Mouse (Mus musculus) heart, postnatal 14 days (tissue): Measurements from ENCODE around the gene Plcl1. TPM values are rescaled to one million over a fixed set of nuclear protein-coding genes. Genes with fewer than 3 reads are reported as not detected.
"Not testable (repeated sequence)": the region's sequence is repeated elsewhere in the genome, so short reads cannot be mapped to it uniquely, and the experiment has no call there.

Experiments
- DNase-seq, 2 experiments: peaks; one replicate each; pipeline ENCODE4 v3.0.0; 2021 to 2022
- intact Hi-C: fragments of 180-260 bp; cut with DNase I; formaldehyde crosslinking; loops from one replicate; pipeline ENCODE4 v1.15.1; 2025
- total RNA-seq, 2 experiments: library from RNA; stranded (reverse); gene quantifications; 2 replicates each; pipeline ENCODE4 v1.2.3; 2021

Gene Plcl1
- total RNA-seq, 2 experiments from 2014 or later = 4.8 to 4.9 TPM

GRCm38 (mm10) chr1:55512165-55512564 is 106.4 kb downstream of the Plcl1 start:
- DNase-seq = no peak
- intact Hi-C loops = loop anchor here (5.0 kb wide), 1 partner anchor 105 kb away; the partner anchor contains the start of gene Plcl1

- intact Hi-C loops = loop anchor here (5.0 kb wide), 1 partner anchor 105 kb away; the partner anchor contains the start of gene Plcl1
- not testable (repeated sequence) for DNase-seq
These were observed 107.1 kb downstream of the Plcl1 start for GRCm38 (mm10) chr1:55512799-55513198.

DNA sequence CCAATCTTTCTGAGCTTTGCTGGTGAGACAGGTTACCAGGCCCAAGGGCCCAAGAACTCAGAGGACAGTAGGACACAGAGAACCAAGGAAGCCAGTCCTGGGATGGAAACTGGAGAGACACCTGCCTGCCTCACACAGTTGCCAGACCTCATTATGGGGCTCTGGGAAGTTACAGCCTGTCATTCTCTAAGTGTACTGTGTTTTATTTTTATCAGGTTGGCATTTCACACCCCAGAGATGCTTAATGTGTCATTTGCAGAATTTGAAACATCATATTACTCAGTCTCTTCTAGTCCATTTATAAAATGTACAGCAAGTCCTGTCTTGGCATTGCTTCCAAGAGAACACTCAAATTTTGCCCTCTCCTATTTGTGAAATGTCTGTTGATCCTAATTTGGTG is 111.5 kb downstream of the Plcl1 start:
- no peak for DNase-seq
- intact Hi-C loops = no loop called here

- no peak for DNase-seq
- intact Hi-C loops = loop anchor here (5.0 kb wide), 1 partner anchor 213 kb away; no protein-coding TSS in a partner anchor
These were observed 118.2 kb downstream of the Plcl1 start for GRCm38 (mm10) chr1:55523966-55524365.

DNA sequence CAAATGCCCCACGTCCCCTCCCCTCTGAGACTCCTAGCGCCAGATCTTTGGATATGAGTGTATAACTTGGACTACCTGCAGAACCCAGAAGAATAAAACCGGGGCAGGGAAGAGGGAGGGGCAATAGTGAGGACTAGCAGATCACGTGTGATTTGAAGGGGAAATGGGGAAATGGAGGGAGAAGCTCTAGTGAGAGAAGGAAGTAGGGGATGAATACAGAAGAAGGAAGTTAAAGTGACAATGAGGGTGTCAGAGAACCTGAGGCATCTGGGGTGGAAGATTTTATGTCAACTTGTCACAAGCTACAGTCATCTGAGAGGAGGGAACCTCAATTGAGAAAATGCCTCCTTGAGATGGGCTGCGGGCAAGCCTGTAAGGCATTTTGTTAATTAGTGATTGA is 119.4 kb downstream of the Plcl1 start:
- no peak for DNase-seq
- intact Hi-C loops = no loop called here

DNA sequence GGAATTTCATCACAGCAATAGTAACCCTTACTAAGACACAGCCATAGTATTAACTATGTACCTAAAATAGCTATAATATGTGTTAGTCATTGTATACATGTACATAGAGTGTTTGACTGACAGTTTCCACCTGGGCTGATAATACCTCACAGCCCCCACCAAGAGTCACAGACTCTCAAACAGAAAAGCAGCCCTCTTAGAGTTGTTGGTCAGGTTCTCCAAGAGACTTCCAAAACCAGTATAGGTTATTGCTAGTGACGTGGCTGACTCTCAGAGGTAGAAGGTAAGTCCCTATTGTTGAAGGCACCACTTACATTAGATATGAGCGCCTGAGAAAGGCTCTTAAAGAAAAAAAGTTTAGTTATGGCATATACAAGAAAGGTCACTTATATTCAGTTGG is 120.0 kb downstream of the Plcl1 start:
- DNase-seq = no peak
- intact Hi-C loops = no loop called here

DNA sequence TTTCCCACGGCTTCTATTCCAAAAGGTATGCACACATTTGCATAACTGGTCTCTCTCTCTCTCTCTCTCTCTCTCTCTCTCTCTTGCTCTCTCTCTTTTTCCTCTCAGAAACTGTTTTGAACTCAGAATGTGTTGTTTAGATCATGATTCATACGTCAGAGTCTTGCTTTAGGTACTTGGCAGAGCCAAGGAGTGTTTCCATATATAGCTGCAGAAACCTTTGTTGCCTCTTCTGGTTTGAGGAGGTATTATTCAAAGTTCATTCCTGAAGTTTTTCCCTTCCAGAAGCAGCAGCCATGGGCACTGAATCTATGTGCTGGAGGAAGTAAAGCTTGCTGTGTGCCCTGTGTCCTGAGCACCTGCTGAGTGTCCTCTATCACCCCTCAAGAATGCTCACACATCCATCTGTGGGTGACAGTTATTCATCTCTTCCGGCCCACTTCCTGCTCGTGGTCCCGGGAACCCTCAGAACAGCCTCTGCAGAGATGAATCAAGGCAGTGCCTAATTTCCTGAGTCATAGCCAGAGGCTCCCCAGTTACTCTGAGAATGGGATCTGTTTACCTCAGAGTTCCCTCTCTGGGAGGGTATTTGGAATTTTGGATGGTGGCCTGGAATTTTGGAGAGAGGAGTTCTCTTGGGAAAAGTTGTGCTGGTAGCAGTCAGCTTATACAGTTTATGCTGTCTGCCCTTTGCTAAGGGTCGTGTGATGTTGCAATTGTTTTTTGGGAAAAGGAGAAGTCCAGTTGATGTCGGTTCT is 123.0 kb downstream of the Plcl1 start:
- peak; percentile 12 to 26 for DNase-seq

GRCm38 (mm10) chr1:55533823-55534222 is 128.1 kb downstream of the Plcl1 start:
- intact Hi-C loops = no loop called here
- DNase-seq = peak in 1 of 2 experiments; percentile 9

More for the DNA sequence above, 123.0 kb downstream of the Plcl1 start:
- intact Hi-C loops = no loop called here

DNA sequence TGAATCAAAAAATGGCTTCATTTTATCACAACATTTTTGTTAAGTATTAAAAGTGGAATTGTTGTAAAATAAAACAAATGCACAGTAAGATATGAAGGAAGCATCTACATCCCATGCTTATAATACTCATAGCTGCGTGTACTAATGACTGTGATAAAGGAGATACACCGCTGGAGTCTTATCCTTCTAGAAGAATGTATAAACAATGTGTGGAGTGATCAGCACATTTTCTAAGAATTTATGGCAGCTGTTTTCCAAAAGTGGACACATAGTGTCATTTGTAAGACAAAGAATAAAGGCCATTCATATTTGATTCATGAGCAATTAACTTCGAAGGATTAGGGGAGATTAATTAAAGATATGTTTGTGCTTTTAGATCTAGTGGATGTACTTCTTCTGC is 148.7 kb downstream of the Plcl1 start:
- no peak for DNase-seq
- intact Hi-C loops = no loop called here

GRCm38 (mm10) chr1:55557960-55558359 is 152.2 kb downstream of the Plcl1 start:
- intact Hi-C loops = no loop called here
- DNase-seq = no peak

DNA sequence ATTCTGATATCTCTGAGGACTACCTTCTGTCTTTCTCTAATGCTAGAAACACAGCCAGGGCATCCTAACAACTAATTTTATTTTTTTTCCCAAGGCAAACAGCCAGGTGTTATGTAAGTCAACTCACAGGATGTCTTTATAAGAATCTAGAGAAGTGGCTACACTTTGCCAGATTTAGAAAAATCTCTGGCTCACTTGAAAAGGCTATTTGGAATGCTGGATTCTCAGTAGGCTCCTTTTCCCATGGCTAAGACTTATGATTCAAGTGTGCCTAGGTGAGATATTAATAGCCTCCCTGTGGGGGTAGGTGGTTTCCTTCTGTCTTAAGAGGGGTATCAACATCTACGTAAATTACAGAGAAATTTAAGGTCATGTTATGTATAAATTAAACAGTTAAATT is 152.7 kb downstream of the Plcl1 start:
- intact Hi-C loops = no loop called here
- no peak for DNase-seq

- DNase-seq = no peak
- intact Hi-C loops = no loop called here
These were observed 154.3 kb downstream of the Plcl1 start for GRCm38 (mm10) chr1:55559998-55560397.

- DNase-seq = no peak
- intact Hi-C loops = no loop called here
These were observed 160.2 kb downstream of the Plcl1 start for GRCm38 (mm10) chr1:55565933-55566332.

- intact Hi-C loops = no loop called here
- no peak for DNase-seq
These were observed 162.2 kb downstream of the Plcl1 start for GRCm38 (mm10) chr1:55567801-55568360.

DNA sequence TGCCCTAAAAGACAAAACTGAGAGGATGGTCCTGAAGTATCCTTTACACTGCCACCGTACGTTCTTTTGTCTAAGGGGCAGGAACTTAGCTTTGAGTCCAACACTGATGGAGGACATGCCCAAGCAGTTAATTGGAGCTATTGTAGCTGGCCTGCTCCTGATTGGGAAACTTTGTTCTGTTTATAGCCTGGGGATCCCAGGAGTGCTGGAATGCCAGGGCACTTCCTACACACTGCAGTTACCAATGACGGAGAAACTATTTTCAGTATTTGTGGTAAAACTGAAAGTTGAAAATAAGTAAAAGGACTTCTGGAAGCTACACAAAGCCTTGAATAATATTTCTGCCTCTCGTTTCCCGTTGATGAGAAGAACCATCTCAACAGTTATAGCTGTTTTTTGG is 164.5 kb downstream of the Plcl1 start:
- intact Hi-C loops = loop anchor here (5.0 to 10.0 kb wide), 2 partner anchors 163 to 165 kb away; partner anchors contain the start of gene Plcl1
- no peak for DNase-seq

DNA sequence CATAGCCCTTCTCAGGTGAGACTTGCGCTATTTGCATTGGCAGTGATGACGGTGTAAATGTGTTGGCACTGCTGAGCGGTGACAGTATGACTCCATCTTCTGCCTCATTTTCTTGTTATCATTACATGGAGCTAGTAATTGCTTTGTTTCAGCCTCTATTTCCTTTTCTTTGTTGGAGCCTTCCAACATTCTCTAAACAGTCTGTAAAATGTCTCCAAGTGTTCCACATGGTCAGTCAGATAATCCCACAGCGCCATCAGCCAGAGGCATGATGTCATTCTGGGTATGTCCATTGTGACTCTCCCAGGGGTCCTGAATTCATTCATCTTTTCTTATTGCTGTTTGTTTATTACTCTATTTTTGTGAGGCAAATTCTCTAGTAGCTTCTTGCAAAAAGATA is 165.7 kb downstream of the Plcl1 start:
- DNase-seq = no peak

GRCm38 (mm10) chr1:55572202-55572601 is 166.5 kb downstream of the Plcl1 start:
- DNase-seq = no peak
- intact Hi-C loops = loop anchor here (5.0 to 10.0 kb wide), 2 partner anchors 163 to 165 kb away; partner anchors contain the start of gene Plcl1

More for the DNA sequence above, 165.7 kb downstream of the Plcl1 start:
- intact Hi-C loops = loop anchor here (5.0 to 10.0 kb wide), 2 partner anchors 163 to 164 kb away; partner anchors contain the start of gene Plcl1

- intact Hi-C loops = loop anchor here (5.0 to 10.0 kb wide), 2 partner anchors 162 to 165 kb away; partner anchors contain the start of gene Plcl1
- no peak for DNase-seq
These were observed 166.9 kb downstream of the Plcl1 start for GRCm38 (mm10) chr1:55572664-55573063.

DNA sequence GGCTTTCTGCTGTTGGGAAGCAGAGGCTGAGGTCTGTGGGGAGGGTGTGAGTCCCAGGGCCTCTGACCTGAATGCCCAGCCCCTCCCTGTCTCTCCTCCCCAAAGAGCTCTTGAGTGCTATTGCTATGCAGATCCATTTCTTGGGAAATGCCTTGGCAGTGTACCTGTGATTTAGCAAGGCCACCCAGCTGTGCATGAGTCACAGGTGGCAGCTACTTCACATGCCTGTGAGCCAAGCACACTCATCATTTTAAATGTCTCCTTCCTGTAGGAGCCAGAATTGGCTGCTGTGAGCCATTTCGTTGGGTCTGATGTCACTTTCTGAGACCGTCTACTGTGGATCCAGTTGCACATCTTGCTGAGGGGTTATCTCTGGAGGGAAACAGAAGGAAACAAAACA is 170.2 kb downstream of the Plcl1 start:
- intact Hi-C loops = loop anchor here (10.0 kb wide), 1 partner anchor 159 kb away; no protein-coding TSS in a partner anchor
- DNase-seq = peak; percentile 35 to 40

- intact Hi-C loops = no loop called here
- DNase-seq = no peak
These were observed 176.0 kb downstream of the Plcl1 start for GRCm38 (mm10) chr1:55581752-55582151.

DNA sequence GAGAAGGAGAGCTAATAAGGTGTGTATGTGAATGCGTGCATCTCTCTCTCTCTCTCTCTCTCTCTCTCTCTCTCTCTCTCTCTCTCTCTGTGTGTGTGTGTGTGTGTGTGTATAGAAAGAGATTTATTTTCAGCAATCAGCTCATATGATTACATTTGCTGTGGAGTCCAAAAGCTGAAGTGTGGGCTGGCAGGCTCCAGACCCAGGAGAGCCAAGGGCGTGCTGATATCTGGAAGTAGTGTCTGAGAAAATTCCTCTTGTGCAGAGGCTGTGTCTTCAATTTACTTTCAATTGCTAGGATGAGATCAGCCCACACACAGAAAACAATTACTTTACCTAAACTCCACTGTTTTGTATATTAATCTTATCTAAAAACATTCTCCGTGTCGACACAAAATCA is 179.7 kb downstream of the Plcl1 start:
- DNase-seq = peak; percentile 18 to 27
- intact Hi-C loops = no loop called here

GRCm38 (mm10) chr1:55588090-55588489 is 182.4 kb downstream of the Plcl1 start:
- DNase-seq = no peak
- intact Hi-C loops = no loop called here
